Mouse (Mus musculus): ENCODE data around the gene Pik3r1.

Gene Pik3r1

DNA sequence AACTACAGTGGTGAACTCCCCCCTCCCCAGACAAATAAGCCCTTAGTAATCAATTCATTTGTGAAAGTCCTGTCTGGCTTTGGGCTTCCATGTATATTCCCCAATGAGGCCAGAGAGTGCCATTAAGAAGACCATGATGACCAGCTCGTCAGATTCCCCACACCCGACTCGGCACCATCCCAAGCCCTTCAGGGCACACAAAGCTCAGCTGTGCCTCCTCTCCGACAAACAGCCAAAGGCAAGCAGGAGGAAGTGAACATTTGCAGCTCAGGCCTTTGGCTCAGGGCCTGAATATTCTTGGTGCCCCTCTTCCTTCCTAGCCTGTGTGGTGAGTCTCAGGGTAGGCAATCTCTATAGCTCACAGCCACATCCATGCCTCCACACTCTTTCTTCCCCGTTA is 68.3 kb downstream of the Pik3r1 start:
- ChIA-PET CTCF (interaction anchor here in 1 of 4 experiments (0.6 to 0.9 kb wide), 2 partner anchors 760 to 1170 kb away, joined by 3 read pairs; no protein-coding TSS in a partner anchor), POLR2A (no interaction called here)

DNA sequence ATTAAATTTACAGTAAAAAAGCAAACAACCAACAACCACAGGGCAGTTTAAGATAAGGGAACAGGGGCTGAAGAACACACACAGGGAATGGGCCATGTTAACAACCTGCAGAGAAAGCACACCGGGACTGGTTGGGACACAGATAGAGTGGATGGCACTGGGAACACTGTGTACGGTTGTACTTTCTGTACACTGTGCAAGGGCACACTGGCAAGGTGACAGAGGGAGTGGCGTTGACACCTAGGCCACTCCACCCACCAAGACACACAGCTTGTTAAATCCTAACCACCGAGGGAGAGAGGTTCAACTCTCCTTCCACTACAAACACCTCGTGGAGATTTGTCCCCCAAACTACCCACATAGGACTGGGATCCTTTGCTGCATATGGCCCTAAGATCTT is 70.1 kb downstream of the Pik3r1 start:
- CTCF ChIA-PET, result interaction anchor here in 2 of 4 experiments (0.6 to 1.2 kb wide), 2 partner anchors 9 to 807 kb away, joined by 3 to 4 read pairs; no protein-coding TSS in a partner anchor
- POLR2A ChIA-PET, result interaction anchor here in 2 of 4 experiments (0.8 to 1.1 kb wide), 2 partner anchors 69 to 70 kb away, joined by 3 to 8 read pairs; partner anchors contain the start of gene Pik3r1 (in 1 of the 2)

DNA sequence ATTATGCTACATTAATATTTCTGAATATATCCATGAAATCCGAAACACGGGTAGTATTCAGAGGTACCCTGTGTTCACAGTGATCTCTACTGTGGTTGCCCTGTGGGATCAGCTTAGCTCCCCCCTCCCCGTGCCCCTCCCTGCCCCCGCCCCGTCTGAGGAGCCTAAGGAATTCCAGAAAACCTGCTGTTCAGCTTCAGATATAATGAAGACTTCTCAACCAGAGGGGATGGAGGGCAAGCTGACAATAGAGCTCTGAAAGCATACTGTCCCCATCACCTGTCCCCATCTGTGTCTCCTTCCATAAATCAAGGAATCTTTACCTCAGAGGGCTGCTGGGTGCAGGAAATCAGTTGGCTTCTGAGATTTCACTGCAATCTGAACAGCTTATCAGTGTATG is 70.6 kb downstream of the Pik3r1 start:
- ChIA-PET CTCF (interaction anchor here in 1 of 4 experiments (1.2 kb wide), 1 partner anchor 9 kb away, joined by 3 read pairs; no protein-coding TSS in a partner anchor), POLR2A (interaction anchor here in 2 of 4 experiments (0.5 to 1.1 kb wide), 2 partner anchors 70 to 1149 kb away, joined by 3 read pairs; no protein-coding TSS in a partner anchor)

DNA sequence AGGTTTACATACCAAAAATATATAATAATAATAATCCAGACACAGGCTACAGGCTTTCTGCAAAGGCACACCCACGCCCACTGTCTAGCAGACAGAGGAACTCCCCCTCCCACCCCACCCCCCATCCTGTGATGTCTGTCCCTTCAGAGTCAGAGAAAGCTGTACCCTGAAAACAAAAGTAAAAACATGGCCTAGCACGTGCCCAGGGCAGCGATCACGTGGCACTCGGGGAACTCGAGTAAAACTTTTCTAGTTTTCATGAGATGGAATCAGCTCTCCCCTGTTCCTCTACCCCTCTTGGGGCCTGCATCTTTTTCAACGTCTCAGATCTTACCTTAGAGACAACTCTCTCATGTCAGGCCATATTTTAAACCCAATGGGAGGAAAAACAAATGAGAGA is 71.2 kb downstream of the Pik3r1 start:
- POLR2A ChIA-PET, result interaction anchor here in 2 of 4 experiments (0.5 to 1.1 kb wide), 2 partner anchors 71 to 1150 kb away, joined by 3 read pairs; no protein-coding TSS in a partner anchor
- CTCF ChIA-PET, result interaction anchor here in 3 of 4 experiments (0.6 to 1.5 kb wide), 4 partner anchors 8 to 1387 kb away, joined by 3 to 4 read pairs (median 3); no protein-coding TSS in a partner anchor

DNA sequence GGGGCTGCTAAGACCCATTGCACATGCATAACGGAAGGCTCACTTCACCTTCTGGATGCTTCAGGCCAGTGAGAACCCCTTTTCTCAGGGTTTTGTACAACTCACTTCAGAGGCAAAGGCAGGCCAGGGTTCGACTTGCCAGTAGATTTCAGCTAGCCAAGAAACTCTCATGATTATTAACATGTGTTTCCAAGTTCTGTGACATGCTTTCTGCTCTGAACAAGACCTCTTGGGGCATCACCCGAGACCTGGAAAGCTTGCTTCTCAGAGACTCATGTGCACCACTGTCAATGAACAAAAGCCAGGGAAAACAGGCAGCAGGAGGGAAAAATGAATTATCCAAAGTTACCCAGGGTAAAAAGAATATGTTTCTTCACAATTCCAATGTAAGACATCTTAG is 71.7 kb downstream of the Pik3r1 start:
- POLR2A ChIA-PET, result no interaction called here
- CTCF ChIA-PET, result interaction anchor here (0.5 to 1.5 kb wide), 9 partner anchors 307 to 1388 kb away, joined by 3 to 6 read pairs (median 3); no protein-coding TSS in a partner anchor

DNA sequence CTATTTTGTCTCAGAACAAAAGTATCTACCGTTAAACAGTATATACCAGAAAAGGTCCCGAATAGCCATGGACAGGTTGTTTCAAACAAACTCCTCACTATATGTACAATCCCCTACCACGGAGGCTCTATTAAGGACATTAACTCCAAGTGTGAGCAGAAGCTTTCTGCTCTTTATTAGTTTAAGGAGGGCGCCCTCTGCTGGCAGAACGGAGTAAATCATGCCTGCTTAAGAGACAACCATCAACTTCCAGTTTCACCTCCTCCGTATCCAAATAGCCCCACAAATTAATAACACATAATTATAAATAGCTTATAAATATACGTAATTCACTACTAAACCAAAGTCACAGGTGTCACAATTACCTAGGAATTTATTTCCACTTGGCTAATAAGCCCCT is 72.1 kb downstream of the Pik3r1 start:
- ChIA-PET POLR2A (interaction anchor here in 3 of 4 experiments (0.5 to 0.6 kb wide), 3 partner anchors 23 to 1676 kb away, joined by 3 to 6 read pairs (median 5); no protein-coding TSS in a partner anchor), CTCF (interaction anchor here (0.5 to 1.5 kb wide), 12 partner anchors 11 to 1955 kb away, joined by 3 to 7 read pairs (median 3); no protein-coding TSS in a partner anchor)

DNA sequence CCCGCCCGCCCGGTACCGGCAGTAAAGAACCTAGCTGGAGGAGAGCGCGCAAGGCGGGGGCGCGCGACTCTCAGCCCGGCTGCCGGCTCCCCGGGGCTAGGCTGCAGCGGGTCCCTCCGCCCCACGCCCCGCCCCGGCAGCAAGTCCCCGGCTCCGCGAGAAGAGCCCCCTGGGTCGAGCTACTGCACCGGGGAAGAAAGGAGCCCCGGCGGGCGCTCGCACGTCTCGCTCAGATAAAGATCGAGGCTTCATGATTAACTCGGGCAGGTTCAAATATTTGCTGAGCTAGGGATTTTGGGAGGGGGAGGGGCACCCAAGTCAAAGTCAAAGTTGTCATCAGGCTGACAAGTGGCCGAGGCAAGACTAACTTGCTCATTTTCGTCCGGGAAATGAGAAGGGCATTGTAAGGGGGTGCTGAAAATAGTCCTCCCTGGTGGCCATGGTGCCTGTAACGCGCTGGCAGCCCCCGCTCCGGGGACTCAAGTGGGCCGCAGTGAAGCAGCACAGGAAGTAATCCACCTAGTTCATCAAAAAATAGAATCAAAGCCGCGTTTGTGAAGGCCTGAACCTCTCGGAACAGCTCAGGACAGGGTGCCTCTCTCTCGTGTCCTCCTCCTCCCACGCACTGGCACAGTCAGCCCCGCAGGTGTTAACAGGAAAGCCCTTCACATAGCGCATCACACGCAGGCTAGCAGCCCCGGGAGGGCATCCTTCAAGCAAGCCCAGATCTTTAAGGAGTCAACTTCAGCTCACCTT is 73.3 kb downstream of the Pik3r1 start:
- CTCF ChIA-PET, result interaction anchor here (0.6 to 1.7 kb wide), 18 partner anchors 10 to 1241 kb away, joined by 3 to 8 read pairs (median 4); no protein-coding TSS in a partner anchor
- POLR2A ChIA-PET, result interaction anchor here (0.6 to 1.5 kb wide), 12 partner anchors 14 to 909 kb away, joined by 3 to 5 read pairs (median 4); partner anchors contain the start of gene Pik3r1 (in 2 of the 4)

DNA sequence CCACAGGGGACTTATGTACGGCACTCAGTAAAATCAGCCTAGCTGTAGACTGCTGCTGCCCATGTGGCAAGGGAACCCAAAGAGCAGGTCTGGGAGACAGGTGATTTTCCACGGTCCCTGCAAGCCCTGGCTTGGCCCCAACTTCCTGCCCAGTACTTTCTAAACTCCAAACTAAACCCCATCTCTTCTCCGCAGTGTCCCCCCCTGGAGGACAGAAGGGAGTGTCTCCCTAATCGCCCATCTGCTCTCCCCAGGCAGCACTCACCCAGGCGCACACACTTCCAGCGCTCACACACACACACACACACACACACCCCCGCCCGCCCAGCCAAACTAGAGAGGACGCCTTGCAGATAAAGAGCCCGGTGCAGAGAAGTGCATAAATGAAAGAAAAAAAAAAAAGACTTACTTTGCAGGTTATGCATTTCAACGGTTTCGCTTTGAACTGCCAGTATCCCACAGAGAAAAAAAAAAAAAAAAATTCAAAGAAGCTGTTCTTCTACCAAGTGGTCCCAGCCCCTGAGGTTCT is 74.0 kb downstream of the Pik3r1 start:
- ChIA-PET CTCF (interaction anchor here (0.6 to 1.7 kb wide), 16 partner anchors 14 to 1241 kb away, joined by 3 to 8 read pairs (median 4); no protein-coding TSS in a partner anchor), POLR2A (interaction anchor here (0.6 to 1.5 kb wide), 11 partner anchors 13 to 908 kb away, joined by 3 to 5 read pairs (median 4); partner anchors contain the start of gene Pik3r1 (in 2 of the 4))

DNA sequence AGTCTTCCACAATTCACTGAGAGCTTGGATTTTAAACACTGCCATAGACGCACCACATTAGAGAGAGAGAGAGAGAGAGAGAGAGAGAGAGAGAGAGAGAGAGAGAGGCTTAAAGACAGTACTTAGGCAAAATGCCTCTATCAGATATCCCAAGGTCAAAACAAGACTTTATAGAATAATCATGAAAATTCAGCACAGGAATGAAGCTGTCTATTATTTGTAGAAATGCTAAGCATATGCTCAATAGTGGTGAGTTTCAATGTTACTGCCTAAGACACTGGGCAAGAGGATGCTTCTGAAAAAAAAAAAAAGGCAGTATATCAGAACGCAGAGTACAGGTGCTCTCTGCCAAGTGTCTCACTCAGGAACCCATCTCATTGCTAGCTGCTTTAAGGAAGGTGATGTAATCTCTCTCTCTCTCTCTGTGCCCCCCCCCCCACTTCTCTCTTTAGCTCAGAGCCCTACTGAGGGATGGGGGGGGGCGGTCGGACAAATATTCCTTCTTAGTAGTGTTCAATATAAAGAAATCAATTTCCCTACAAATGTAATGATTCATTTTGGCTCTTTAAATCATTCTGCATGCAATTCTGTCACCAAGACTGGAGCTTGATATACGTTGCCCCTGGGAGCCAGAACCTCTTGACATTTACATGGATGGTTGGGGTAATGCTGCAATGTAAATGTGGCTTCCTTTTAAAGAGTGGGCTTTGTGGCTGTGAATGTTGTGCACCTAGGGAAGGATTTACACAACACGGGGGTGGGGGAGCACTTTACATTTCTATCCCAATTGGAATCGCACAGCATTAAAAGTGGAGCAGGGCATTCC is 74.9 kb downstream of the Pik3r1 start:
- CTCF ChIA-PET, result interaction anchor here (0.6 to 1.7 kb wide), 6 partner anchors 49 to 753 kb away, joined by 3 to 11 read pairs (median 4); no protein-coding TSS in a partner anchor
- POLR2A ChIA-PET, result interaction anchor here in 1 of 4 experiments (0.7 kb wide), 1 partner anchor 202 kb away, joined by 3 read pairs; no protein-coding TSS in a partner anchor

DNA sequence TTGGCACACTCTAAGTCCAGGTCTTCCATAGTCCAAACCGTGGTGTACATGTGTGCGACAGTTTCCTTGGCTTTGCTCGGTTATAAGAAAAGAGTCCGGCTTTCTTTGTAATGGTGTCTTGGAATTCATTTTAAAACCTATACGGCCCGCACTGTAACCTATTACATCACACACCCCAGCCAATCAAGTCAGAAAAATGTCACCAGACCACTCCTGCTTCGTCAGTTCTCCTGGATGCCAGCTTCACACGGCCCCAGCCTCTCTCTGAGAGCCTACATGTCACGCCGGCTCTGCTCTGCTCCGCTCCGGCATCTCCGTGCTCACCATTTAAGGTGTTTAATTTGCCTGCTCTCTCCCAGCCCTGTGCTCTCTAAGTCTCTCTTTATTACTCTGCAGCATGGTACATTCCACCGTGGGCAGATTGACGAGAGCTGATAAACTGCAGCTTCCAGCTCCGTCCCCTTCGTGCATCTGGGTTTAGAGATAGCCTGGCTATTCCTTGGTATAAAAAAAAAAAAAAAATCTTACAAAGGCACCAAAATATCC is 75.7 kb downstream of the Pik3r1 start:
- CTCF ChIA-PET, result interaction anchor here in 2 of 4 experiments (0.6 kb wide), 2 partner anchors 257 to 801 kb away, joined by 4 read pairs; no protein-coding TSS in a partner anchor
- POLR2A ChIA-PET, result interaction anchor here in 1 of 4 experiments (0.7 to 0.9 kb wide), 2 partner anchors 196 to 201 kb away, joined by 3 to 4 read pairs; no protein-coding TSS in a partner anchor

DNA sequence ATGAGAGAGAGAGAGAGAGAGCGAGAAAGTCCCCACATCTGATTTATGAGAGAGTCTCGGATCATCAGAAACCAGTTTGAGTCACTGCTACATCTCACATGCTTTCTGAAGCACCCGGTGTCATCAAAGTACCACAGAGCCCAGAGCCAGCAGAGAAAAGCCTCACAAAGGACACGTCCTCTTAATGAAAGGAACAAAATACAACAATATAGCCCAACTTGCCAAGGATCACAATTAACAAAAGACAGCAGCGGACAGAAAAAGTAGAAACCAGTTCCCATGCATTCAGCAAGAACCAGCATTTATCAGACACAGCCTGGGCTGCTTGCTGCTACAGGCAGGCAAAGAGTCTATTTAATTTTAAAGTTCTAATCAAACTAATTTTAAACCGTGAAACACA is 76.3 kb downstream of the Pik3r1 start:
- ChIA-PET POLR2A (interaction anchor here in 1 of 4 experiments (0.9 kb wide), 1 partner anchor 196 kb away, joined by 4 read pairs; no protein-coding TSS in a partner anchor), CTCF (interaction anchor here in 2 of 4 experiments (0.6 kb wide), 2 partner anchors 45 to 800 kb away, joined by 4 read pairs; no protein-coding TSS in a partner anchor)

DNA sequence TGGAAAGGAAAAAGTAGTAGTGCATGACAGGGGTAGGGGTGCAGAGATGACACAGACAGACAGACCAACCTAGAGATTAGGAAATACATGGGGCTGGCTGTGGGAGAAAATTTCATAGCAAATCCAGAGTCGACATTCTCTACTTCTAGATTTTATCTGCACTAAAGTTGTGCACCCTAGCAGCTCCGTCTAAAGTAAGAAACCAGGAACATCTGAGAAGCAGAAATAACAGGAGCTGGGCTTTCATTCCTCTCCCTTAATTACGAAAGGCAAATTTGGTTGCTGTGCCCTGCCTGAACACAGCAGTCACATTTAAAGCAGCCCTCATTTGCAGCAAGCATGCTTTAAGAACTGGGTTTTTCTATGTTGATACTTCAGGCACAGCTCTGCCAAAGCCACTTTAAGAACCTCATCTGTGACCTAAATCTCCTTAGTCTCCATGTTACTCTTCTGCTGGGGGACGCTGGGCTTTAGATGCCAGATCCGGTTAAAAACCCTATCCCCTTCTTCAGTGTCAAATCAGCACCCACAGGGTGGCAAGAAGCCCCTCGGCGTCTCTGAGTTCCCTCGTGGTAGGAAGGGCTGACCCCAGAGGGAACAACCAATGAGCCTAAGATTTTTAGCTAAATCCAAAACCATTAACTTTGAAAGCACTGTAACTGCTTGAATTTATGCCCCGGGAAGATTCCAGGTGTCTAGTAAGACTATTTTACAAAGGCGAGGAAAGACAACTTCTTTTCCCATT is 76.9 kb downstream of the Pik3r1 start:
- POLR2A ChIA-PET, result no interaction called here

DNA sequence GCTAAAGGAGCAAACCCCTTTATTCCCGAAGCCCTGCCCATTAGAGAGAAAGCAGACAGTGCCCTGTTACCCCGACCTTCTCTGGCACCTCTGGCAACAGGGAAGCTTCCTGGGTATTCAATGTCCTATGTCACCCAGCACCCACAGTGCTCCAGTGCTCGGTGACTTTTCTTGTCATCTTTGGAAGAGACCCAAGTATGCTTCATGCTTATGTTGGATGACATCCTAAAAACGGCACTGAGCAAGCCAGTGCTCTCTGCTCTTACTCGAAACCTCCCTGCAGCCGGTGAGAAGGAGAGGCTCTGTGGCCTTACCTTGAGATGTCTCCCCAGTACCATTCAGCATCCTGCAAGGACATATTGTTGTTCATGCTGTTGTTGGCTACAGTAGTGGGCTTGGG is 77.8 kb downstream of the Pik3r1 start:
- POLR2A ChIA-PET, result no interaction called here

More for the DNA sequence above, 76.9 kb downstream of the Pik3r1 start:
- CTCF ChIA-PET, result interaction anchor here in 1 of 4 experiments (0.6 kb wide), 1 partner anchor 45 kb away, joined by 4 read pairs; no protein-coding TSS in a partner anchor

DNA sequence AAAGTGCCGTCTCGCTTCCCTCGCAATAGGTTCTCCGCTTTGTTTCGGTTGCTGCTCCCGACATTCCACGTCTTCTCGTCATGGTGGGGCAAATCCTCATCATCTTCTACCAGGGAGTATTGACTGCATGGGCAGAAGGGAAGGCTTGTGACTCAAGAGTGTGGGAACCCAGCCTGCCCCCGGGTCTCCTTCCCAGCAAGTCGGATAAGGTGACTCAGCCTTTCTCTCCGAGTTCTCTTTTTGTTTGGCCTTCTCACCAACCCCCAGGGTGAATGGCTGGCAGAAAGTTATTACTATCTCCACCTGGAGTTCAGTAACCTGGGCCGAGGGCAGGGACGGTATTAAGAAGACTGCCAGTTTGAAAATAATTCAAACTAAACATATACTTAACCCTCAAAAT is 81.8 kb downstream of the Pik3r1 start:
- ChIA-PET CTCF (no interaction called here), POLR2A (no interaction called here)

More for the DNA sequence above, 77.8 kb downstream of the Pik3r1 start:
- CTCF ChIA-PET, result no interaction called here

DNA sequence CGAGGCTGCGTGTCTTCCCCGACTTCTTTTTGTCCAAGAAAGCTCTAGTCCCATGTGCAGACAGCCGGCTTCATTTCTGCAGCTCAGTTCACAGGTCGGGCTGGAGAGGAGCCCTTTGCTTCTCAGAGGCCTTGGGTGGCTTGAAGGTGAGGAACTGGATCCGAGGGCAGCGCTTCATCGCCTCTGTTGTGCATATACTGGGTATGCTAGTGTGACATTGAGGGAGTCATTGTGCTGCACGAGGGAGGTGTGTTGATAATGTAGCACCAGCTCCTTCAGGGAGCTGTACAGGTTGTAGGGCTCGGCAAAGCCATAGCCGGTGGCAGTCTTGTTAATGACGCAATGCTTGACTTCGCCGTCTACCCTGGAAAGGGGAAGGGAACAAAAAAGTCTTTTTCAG is 83.3 kb downstream of the Pik3r1 start:
- ChIA-PET POLR2A (no interaction called here), CTCF (interaction anchor here in 1 of 4 experiments (0.8 kb wide), 1 partner anchor 10 kb away, joined by 6 read pairs; no protein-coding TSS in a partner anchor)

DNA sequence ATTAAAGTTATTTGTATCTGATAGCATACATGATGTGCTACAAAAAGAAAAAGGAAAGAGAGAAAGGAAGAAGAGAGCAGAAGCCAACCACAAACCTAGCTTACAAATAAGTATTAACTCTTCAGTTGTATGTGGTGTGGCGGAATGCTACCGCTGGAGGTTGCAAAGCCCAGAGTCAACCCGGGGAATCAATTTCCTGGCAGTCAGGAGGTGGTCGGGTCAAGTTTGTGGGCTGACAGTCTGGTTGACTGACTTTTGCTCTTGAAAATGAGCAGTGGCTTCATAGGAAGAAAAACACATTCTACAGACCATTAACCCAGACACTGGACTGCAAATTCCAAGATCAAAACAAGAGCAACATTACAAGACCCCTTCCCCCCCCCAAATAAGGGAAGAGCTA is 85.6 kb downstream of the Pik3r1 start:
- POLR2A ChIA-PET, result interaction anchor here in 1 of 4 experiments (0.6 kb wide), 1 partner anchor 1318 kb away, joined by 4 read pairs; no protein-coding TSS in a partner anchor

DNA sequence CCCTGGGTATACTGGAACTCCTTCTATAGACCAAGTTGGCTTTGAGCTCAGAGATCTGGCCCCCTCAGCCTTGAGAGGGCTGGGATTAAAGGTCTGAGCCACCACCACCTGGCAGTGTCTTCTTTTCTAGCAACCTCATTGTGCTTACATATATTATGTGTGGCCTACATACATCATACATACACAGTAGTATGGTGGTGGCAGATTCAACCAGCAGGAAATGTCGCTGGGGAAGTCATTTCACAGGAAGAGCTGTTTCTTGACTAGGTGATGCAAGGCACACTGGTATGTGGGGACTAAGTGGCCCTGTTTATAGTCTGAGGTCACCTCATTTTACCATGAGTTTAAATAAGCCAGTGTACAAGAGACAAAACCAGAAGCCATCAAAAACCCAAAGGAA is 87.9 kb downstream of the Pik3r1 start:
- ChIA-PET POLR2A (interaction anchor here in 1 of 4 experiments (0.8 kb wide), 1 partner anchor 19 kb away, joined by 3 read pairs; no protein-coding TSS in a partner anchor), CTCF (no interaction called here)

More for the DNA sequence above, 85.6 kb downstream of the Pik3r1 start:
- CTCF ChIA-PET, result no interaction called here
